Mouse (Mus musculus): ENCODE data around the gene Timm17b. TPM values are rescaled to one million over a fixed set of nuclear protein-coding genes. Genes with fewer than 3 reads are reported as not detected.

Timm17b gene
- polyA plus RNA-seq, 1 experiment from 2014 or later = 171 TPM

Other genes starting within 250 kb of the Timm17b start
- 1.1 and 1.2 TPM in 2 replicates for gene Prickle3, start 242.1 kb upstream of the Timm17b start, polyA plus RNA-seq (2015; fragmentation: Nextera tagmentation; extraction: Ambion mirVana)
- gene Plp2, start 228.0 kb upstream of the Timm17b start, polyA plus RNA-seq (2015; fragmentation: Nextera tagmentation; extraction: Ambion mirVana) = 20.3 and 22.2 TPM in 2 replicates
- gene Magix, start 218.1 kb upstream of the Timm17b start, polyA plus RNA-seq (2015; fragmentation: Nextera tagmentation; extraction: Ambion mirVana) = 0.06 and 0.09 TPM in 2 replicates
- gene Gpkow, start 202.2 kb upstream of the Timm17b start, polyA plus RNA-seq (2015; fragmentation: Nextera tagmentation; extraction: Ambion mirVana) = 45.1 and 45.6 TPM in 2 replicates
- gene Wdr45, start 185.0 kb upstream of the Timm17b start, polyA plus RNA-seq (2015; fragmentation: Nextera tagmentation; extraction: Ambion mirVana) = 31.8 and 34.9 TPM in 2 replicates
- not detected in 2 replicates for gene Gm45208, start 177.1 kb upstream of the Timm17b start, polyA plus RNA-seq (2015; fragmentation: Nextera tagmentation; extraction: Ambion mirVana)
- 110 and 111 TPM in 2 replicates for gene Praf2, start 170.9 kb upstream of the Timm17b start, polyA plus RNA-seq (2015; fragmentation: Nextera tagmentation; extraction: Ambion mirVana)
- gene Ccdc120, start 148.5 kb upstream of the Timm17b start, polyA plus RNA-seq (2015; fragmentation: Nextera tagmentation; extraction: Ambion mirVana) = 46.0 and 51.0 TPM in 2 replicates
- gene Tfe3, start 136.8 kb upstream of the Timm17b start, polyA plus RNA-seq (2015; fragmentation: Nextera tagmentation; extraction: Ambion mirVana) = 25.3 and 30.4 TPM in 2 replicates
- gene Gripap1, start 109.6 kb upstream of the Timm17b start, polyA plus RNA-seq (2015; fragmentation: Nextera tagmentation; extraction: Ambion mirVana) = 76.5 and 81.7 TPM in 2 replicates
- 1.4 and 2.1 TPM in 2 replicates for gene Kcnd1, start 77.1 kb upstream of the Timm17b start, polyA plus RNA-seq (2015; fragmentation: Nextera tagmentation; extraction: Ambion mirVana)
- gene Otud5, start 58.0 kb upstream of the Timm17b start, polyA plus RNA-seq (2015; fragmentation: Nextera tagmentation; extraction: Ambion mirVana) = 46.4 and 53.2 TPM in 2 replicates
- gene Pim2, start 21.1 kb upstream of the Timm17b start, polyA plus RNA-seq (2015; fragmentation: Nextera tagmentation; extraction: Ambion mirVana) = 20.8 and 21.9 TPM in 2 replicates
- 34.6 and 41.5 TPM in 2 replicates for gene Slc35a2, start 15.3 kb upstream of the Timm17b start, polyA plus RNA-seq (2015; fragmentation: Nextera tagmentation; extraction: Ambion mirVana)
- gene Pqbp1, start 88 bp upstream of the Timm17b start, polyA plus RNA-seq (2015; fragmentation: Nextera tagmentation; extraction: Ambion mirVana) = 216 and 236 TPM in 2 replicates
- gene Gm10491, start 8.5 kb downstream of the Timm17b start, polyA plus RNA-seq (2015; fragmentation: Nextera tagmentation; extraction: Ambion mirVana) = not detected in 2 replicates
- not detected in 2 replicates for gene Gm10490, start 10.2 kb downstream of the Timm17b start, polyA plus RNA-seq (2015; fragmentation: Nextera tagmentation; extraction: Ambion mirVana)
- 164 and 172 TPM in 2 replicates for gene Pcsk1n, start 20.5 kb downstream of the Timm17b start, polyA plus RNA-seq (2015; fragmentation: Nextera tagmentation; extraction: Ambion mirVana)
- gene Eras, start 29.2 kb downstream of the Timm17b start, polyA plus RNA-seq (2015; fragmentation: Nextera tagmentation; extraction: Ambion mirVana) = 0.24 TPM in 1 of 2 replicates, not detected in the other
- 76.7 and 78.2 TPM in 2 replicates for gene Hdac6, start 48.5 kb downstream of the Timm17b start, polyA plus RNA-seq (2015; fragmentation: Nextera tagmentation; extraction: Ambion mirVana)
- 0.24 and 0.31 TPM in 2 replicates for gene Gata1, start 78.7 kb downstream of the Timm17b start, polyA plus RNA-seq (2015; fragmentation: Nextera tagmentation; extraction: Ambion mirVana)
- gene Glod5, start 119.1 kb downstream of the Timm17b start, polyA plus RNA-seq (2015; fragmentation: Nextera tagmentation; extraction: Ambion mirVana) = 0.26 TPM in 1 of 2 replicates, not detected in the other
- gene Suv39h1, start 175.4 kb downstream of the Timm17b start, polyA plus RNA-seq (2015; fragmentation: Nextera tagmentation; extraction: Ambion mirVana) = 49.9 and 50.4 TPM in 2 replicates
- 0.15 TPM in 1 of 2 replicates, not detected in the other for gene Was, start 191.1 kb downstream of the Timm17b start, polyA plus RNA-seq (2015; fragmentation: Nextera tagmentation; extraction: Ambion mirVana)
- gene Wdr13, start 233.5 kb downstream of the Timm17b start, polyA plus RNA-seq (2015; fragmentation: Nextera tagmentation; extraction: Ambion mirVana) = 56.8 and 58.0 TPM in 2 replicates
- 358 and 422 TPM in 2 replicates for gene Rbm3, start 246.5 kb downstream of the Timm17b start, polyA plus RNA-seq (2015; fragmentation: Nextera tagmentation; extraction: Ambion mirVana)

Measured in midbrain, embryonic 13.5 days (tissue).